Mouse (Mus musculus): ENCODE measurements around the gene Slc28a1.

DNA sequence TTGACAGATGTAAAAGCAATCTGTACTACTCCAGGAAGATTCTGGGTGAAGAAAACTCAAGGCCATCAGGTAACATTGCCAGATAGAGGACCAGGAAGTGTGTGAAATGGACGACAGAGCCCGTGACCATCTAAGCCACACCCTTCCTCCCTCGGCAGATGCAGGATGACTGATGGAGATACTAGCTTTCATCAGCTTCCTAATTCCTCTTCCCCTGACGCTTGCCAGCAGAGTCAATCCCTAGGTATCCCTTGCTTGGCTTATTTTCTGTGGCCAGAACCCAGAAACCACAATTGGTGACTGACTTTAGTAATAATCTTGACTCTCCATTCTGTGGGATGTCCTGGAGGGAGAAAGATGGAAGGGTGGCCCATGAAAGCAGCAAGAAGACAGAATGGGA lies 80.9 kb downstream of the Slc28a1 start:
- TF ChIP-seq CTCF (IDR thresholded peaks at IDR 0.05; ENCODE audit: low read depth, low read length) (no peak), POLR2A (IDR thresholded peaks at IDR 0.05; ENCODE audit: extremely low read depth, insufficient read depth, low read length) (no peak)
